Mouse (Mus musculus): ENCODE results near the gene Got1. TPM values are rescaled to one million over a fixed set of nuclear protein-coding genes. Genes with fewer than 3 reads are reported as not detected.
"Not testable (repeated sequence)": the region's sequence is repeated elsewhere in the genome, so short reads cannot be mapped to it uniquely, and the experiment has no call there.

Got1 gene
- polyA plus RNA-seq, 1 experiment from 2014 or later, result 106 TPM

- peaks cover 53% of the 10 kb centered on the region for H3K36me3 ChIP-seq
- no peaks in the 10 kb centered on the region for H3K27me3 ChIP-seq
- H3K4me2 ChIP-seq, result no peak overlapping the region
- no peaks in the 10 kb centered on the region for H3K9me3 ChIP-seq
- ATAC-seq (ENCODE audit: low FRiP score, low read depth), result no peak
- no peak overlapping the region for H3K4me3 ChIP-seq
- H3K27ac ChIP-seq (replicated peaks), result no peak overlapping the region
- no peak overlapping the region for H3K9ac ChIP-seq
- WGBS, result 84% methylated on average over 11 of the region's 11 CpGs
- no peaks in the 10 kb centered on the region for H3K4me1 ChIP-seq (replicated peaks)
These were observed 21.8 kb downstream of the Got1 start for GRCm38 (mm10) chr19:43502630-43503029.

- Histone ChIP-seq H3K36me3 (peaks cover 34% of the 10 kb centered on the region), H3K9me3 (no peaks in the 10 kb centered on the region), H3K27ac (replicated peaks) (no peak overlapping the region), H3K4me3 (no peak overlapping the region), H3K4me2 (no peak overlapping the region), H3K4me1 (replicated peaks) (peaks cover 8% of the 10 kb centered on the region; the same call in 1 of the 2 replicates), H3K27me3 (no peaks in the 10 kb centered on the region), H3K9ac (no peak overlapping the region)
- WGBS, result 90% methylated on average over 7 of the region's 7 CpGs
- ATAC-seq (ENCODE audit: low FRiP score, low read depth), result no peak
These were observed 25.5 kb downstream of the Got1 start for GRCm38 (mm10) chr19:43498874-43499273.

GRCm38 (mm10) chr19:43497440-43497839, 27.0 kb downstream of the Got1 start:
- H3K27ac ChIP-seq (replicated peaks), result no peak overlapping the region

GRCm38 (mm10) chr19:43495846-43496245, 28.6 kb downstream of the Got1 start:
- WGBS, result 22% methylated on average over 5 of the region's 5 CpGs

More at GRCm38 (mm10) chr19:43497440-43497839, 27.0 kb downstream of the Got1 start:
- H3K4me1 ChIP-seq (replicated peaks), result peaks cover 8% of the 10 kb centered on the region; the same call in 1 of the 2 replicates
- no peak for ATAC-seq (ENCODE audit: low FRiP score, low read depth)
- no peaks in the 10 kb centered on the region for H3K27me3 ChIP-seq
- H3K9me3 ChIP-seq, result no peaks in the 10 kb centered on the region
- WGBS, result 89% methylated on average over 7 of the region's 7 CpGs
- H3K36me3 ChIP-seq, result peaks cover 30% of the 10 kb centered on the region
- H3K4me3 ChIP-seq, result no peak overlapping the region
- H3K4me2 ChIP-seq, result no peak overlapping the region
- no peak overlapping the region for H3K9ac ChIP-seq

GRCm38 (mm10) chr19:43494914-43495313, 29.5 kb downstream of the Got1 start:
- no peak overlapping the region for H3K27ac ChIP-seq (replicated peaks)
- peaks cover 9% of the 10 kb centered on the region; the same call in 1 of the 2 replicates for H3K36me3 ChIP-seq
- 13% methylated on average over 14 of the region's 14 CpGs for WGBS
- peaks cover 8% of the 10 kb centered on the region; the same call in 1 of the 2 replicates for H3K4me1 ChIP-seq (replicated peaks)
- H3K4me3 ChIP-seq, result peak overlapping the region; percentile 14
- H3K9ac ChIP-seq, result no peak overlapping the region
- no peaks in the 10 kb centered on the region for H3K27me3 ChIP-seq
- ATAC-seq (ENCODE audit: low FRiP score, low read depth), result peak; percentile 39; the same call in 1 of the 2 replicates
- H3K4me2 ChIP-seq, result peak overlapping the region; percentile 53
- no peaks in the 10 kb centered on the region for H3K9me3 ChIP-seq

More at GRCm38 (mm10) chr19:43495846-43496245, 28.6 kb downstream of the Got1 start:
- ATAC-seq (ENCODE audit: low FRiP score, low read depth), result peak; percentile 16; the same call in 1 of the 2 replicates
- H3K4me1 ChIP-seq (replicated peaks), result peaks cover 8% of the 10 kb centered on the region; the same call in 1 of the 2 replicates
- no peaks in the 10 kb centered on the region for H3K9me3 ChIP-seq
- no peak overlapping the region for H3K4me3 ChIP-seq
- H3K27me3 ChIP-seq, result no peaks in the 10 kb centered on the region
- H3K4me2 ChIP-seq, result no peak overlapping the region
- no peak overlapping the region for H3K9ac ChIP-seq
- no peak overlapping the region for H3K27ac ChIP-seq (replicated peaks)
- H3K36me3 ChIP-seq, result peaks cover 17% of the 10 kb centered on the region

GRCm38 (mm10) chr19:43493878-43494277, 30.5 kb downstream of the Got1 start:
- no peaks in the 10 kb centered on the region for H3K27me3 ChIP-seq
- WGBS, result 84% methylated on average over 6 of the region's 6 CpGs
- 0 out of 2 replicates have a peak, but pooled peaks cover 3% of the 10 kb centered on the region for H3K36me3 ChIP-seq
- H3K9ac ChIP-seq, result no peak overlapping the region
- peaks cover 8% of the 10 kb centered on the region; the same call in 1 of the 2 replicates for H3K4me1 ChIP-seq (replicated peaks)
- no peak overlapping the region for H3K4me2 ChIP-seq
- no peak overlapping the region for H3K4me3 ChIP-seq
- H3K9me3 ChIP-seq, result no peaks in the 10 kb centered on the region
- no peak overlapping the region for H3K27ac ChIP-seq (replicated peaks)
- ATAC-seq (ENCODE audit: low FRiP score, low read depth), result no peak

- not testable (repeated sequence) for ATAC-seq (ENCODE audit: low FRiP score, low read depth); H3K9me3 ChIP-seq; H3K4me2 ChIP-seq; H3K27ac ChIP-seq (replicated peaks); H3K4me1 ChIP-seq (replicated peaks); H3K36me3 ChIP-seq; H3K4me3 ChIP-seq; H3K9ac ChIP-seq; H3K27me3 ChIP-seq
- WGBS, result 75% methylated on average over 1 of the region's 1 CpGs
These were observed 31.1 kb downstream of the Got1 start for GRCm38 (mm10) chr19:43493316-43493715.

GRCm38 (mm10) chr19:43487429-43487828, 37.0 kb downstream of the Got1 start:
- no peak overlapping the region for H3K27ac ChIP-seq (replicated peaks)
- no peak overlapping the region for H3K4me2 ChIP-seq
- no peak for ATAC-seq (ENCODE audit: low FRiP score, low read depth)
- no peaks in the 10 kb centered on the region for H3K4me1 ChIP-seq (replicated peaks)
- no peaks in the 10 kb centered on the region for H3K36me3 ChIP-seq
- no peak overlapping the region for H3K9ac ChIP-seq
- no peaks in the 10 kb centered on the region for H3K27me3 ChIP-seq
- H3K9me3 ChIP-seq, result no peaks in the 10 kb centered on the region
- 42% methylated on average over 3 of the region's 3 CpGs for WGBS
- no peak overlapping the region for H3K4me3 ChIP-seq

- Histone ChIP-seq H3K36me3 (no peaks in the 10 kb centered on the region), H3K27me3 (no peaks in the 10 kb centered on the region), H3K4me2 (no peak overlapping the region), H3K9ac (no peak overlapping the region), H3K9me3 (no peaks in the 10 kb centered on the region), H3K4me1 (replicated peaks) (no peaks in the 10 kb centered on the region), H3K27ac (replicated peaks) (no peak overlapping the region), H3K4me3 (no peak overlapping the region)
- 58% methylated on average over 9 of the region's 9 CpGs for WGBS
- ATAC-seq (ENCODE audit: low FRiP score, low read depth), result no peak
These were observed 43.9 kb downstream of the Got1 start for GRCm38 (mm10) chr19:43480512-43480911.

- H3K9ac ChIP-seq, result no peak overlapping the region
- H3K4me2 ChIP-seq, result no peak overlapping the region
- H3K4me3 ChIP-seq, result no peak overlapping the region
- no peaks in the 10 kb centered on the region for H3K27me3 ChIP-seq
- no peak overlapping the region for H3K27ac ChIP-seq (replicated peaks)
- no peaks in the 10 kb centered on the region for H3K36me3 ChIP-seq
- no peaks in the 10 kb centered on the region for H3K9me3 ChIP-seq
- H3K4me1 ChIP-seq (replicated peaks), result no peaks in the 10 kb centered on the region
- ATAC-seq (ENCODE audit: low FRiP score, low read depth), result no peak
- WGBS, result 85% methylated on average over 5 of the region's 5 CpGs
These were observed 45.0 kb downstream of the Got1 start for GRCm38 (mm10) chr19:43479431-43479830.

GRCm38 (mm10) chr19:43478891-43479290, 45.5 kb downstream of the Got1 start:
- Histone ChIP-seq H3K36me3 (no peaks in the 10 kb centered on the region), H3K9ac (no peak overlapping the region), H3K9me3 (no peaks in the 10 kb centered on the region), H3K4me1 (replicated peaks) (no peaks in the 10 kb centered on the region), H3K4me2 (no peak overlapping the region), H3K27me3 (no peaks in the 10 kb centered on the region), H3K4me3 (no peak overlapping the region), H3K27ac (replicated peaks) (no peak overlapping the region)
- WGBS, result 23% methylated on average over 5 of the region's 5 CpGs
- no peak for ATAC-seq (ENCODE audit: low FRiP score, low read depth)

GRCm38 (mm10) chr19:43477436-43477835, 47.0 kb downstream of the Got1 start:
- H3K9ac ChIP-seq, result no peak overlapping the region
- no peaks in the 10 kb centered on the region for H3K36me3 ChIP-seq

GRCm38 (mm10) chr19:43476063-43476462, 48.3 kb downstream of the Got1 start:
- Histone ChIP-seq H3K27me3 (no peaks in the 10 kb centered on the region), H3K4me2 (no peak overlapping the region), H3K36me3 (no peaks in the 10 kb centered on the region), H3K4me1 (replicated peaks) (no peaks in the 10 kb centered on the region), H3K4me3 (no peak overlapping the region), H3K9me3 (no peaks in the 10 kb centered on the region), H3K27ac (replicated peaks) (no peak overlapping the region), H3K9ac (no peak overlapping the region)
- 72% methylated on average over 7 of the region's 7 CpGs for WGBS
- ATAC-seq (ENCODE audit: low FRiP score, low read depth), result no peak

More at GRCm38 (mm10) chr19:43477436-43477835, 47.0 kb downstream of the Got1 start:
- no peak overlapping the region for H3K27ac ChIP-seq (replicated peaks)
- no peaks in the 10 kb centered on the region for H3K4me1 ChIP-seq (replicated peaks)
- H3K4me2 ChIP-seq, result no peak overlapping the region
- 91% methylated on average over 5 of the region's 5 CpGs for WGBS
- no peak overlapping the region for H3K4me3 ChIP-seq
- H3K9me3 ChIP-seq, result no peaks in the 10 kb centered on the region
- ATAC-seq (ENCODE audit: low FRiP score, low read depth), result no peak
- no peaks in the 10 kb centered on the region for H3K27me3 ChIP-seq

Data from hindbrain, embryonic 15.5 days (tissue).